26 mouse cellular contexts compared by ENCODE assay signal in genomic region chr13:17701322-17701721, GRCm38 (mm10).
"Had no signal": no experiment of that assay in that cellular context is flagged by ENCODE, and none has a peak within 500 bp of the region (broad histone marks: within the 10 kb centered on the region; RNA-seq: fewer than 3 reads in every experiment).

No protein-coding gene starts in this region.

- H3K36me3 ChIP-seq: hindbrain, embryonic 12.5 days; intestine, embryonic 15.5 days; limb, embryonic 15.5 days had no signal

- ATAC-seq: hindbrain, embryonic 16.5 days; inflammation-experienced regulatory T-cells, adult 6 months; intestine, embryonic 15.5 days; intestine, postnatal 0 days had no signal

- DNase-seq: gastrocnemius, postnatal 25 days; heart, adult 18-20 months; heart, postnatal 10 days; heart, postnatal 4 days; kidney, adult 18-20 months; kidney, adult 8-10 months; kidney, postnatal 10 days; kidney, postnatal 25 days; kidney, postnatal 4 days; layer of hippocampus, postnatal 36 days; left cerebral cortex, postnatal 4 days; liver, embryonic 13.5 days had no signal

- H3K4me2 ChIP-seq: heart, embryonic 12.5 days; hindbrain, embryonic 12.5 days; hindbrain, embryonic 14.5 days; intestine, embryonic 15.5 days; limb, embryonic 13.5 days; limb, embryonic 15.5 days; liver, embryonic 11.5 days; liver, embryonic 13.5 days; liver, embryonic 15.5 days had no signal

- H3K9me3 ChIP-seq: heart, embryonic 10.5 days; heart, embryonic 12.5 days; hindbrain, embryonic 10.5 days; hindbrain, embryonic 12.5 days; intestine, embryonic 15.5 days; limb, embryonic 13.5 days; limb, embryonic 15.5 days; liver, embryonic 13.5 days; liver, embryonic 15.5 days had no signal

- H3K27me3 ChIP-seq: heart, embryonic 12.5 days; hindbrain, embryonic 12.5 days; intestine, embryonic 15.5 days; limb, embryonic 13.5 days; limb, embryonic 15.5 days; liver, embryonic 13.5 days; liver, embryonic 15.5 days had no signal

- H3K9ac ChIP-seq: heart, embryonic 12.5 days; hindbrain, embryonic 12.5 days; hindbrain, embryonic 14.5 days; intestine, embryonic 15.5 days; limb, embryonic 13.5 days; limb, embryonic 15.5 days; liver, embryonic 13.5 days; liver, embryonic 15.5 days had no signal

- H3K27ac ChIP-seq: heart, embryonic 10.5 days; hindbrain, embryonic 10.5 days; hindbrain, embryonic 12.5 days; hindbrain, embryonic 14.5 days; intestine, embryonic 15.5 days; layer of hippocampus, adult 2 months; limb, embryonic 13.5 days; limb, embryonic 15.5 days; liver, embryonic 13.5 days; liver, embryonic 15.5 days had no signal

- H3K4me3 ChIP-seq: heart, embryonic 10.5 days; heart, embryonic 12.5 days; hindbrain, embryonic 10.5 days; hindbrain, embryonic 12.5 days; intestine, embryonic 15.5 days; layer of hippocampus, adult 2 months; limb, embryonic 13.5 days; limb, embryonic 15.5 days; liver, embryonic 13.5 days; liver, embryonic 15.5 days had no signal

- H3K4me1 ChIP-seq: heart, embryonic 10.5 days; intestine, embryonic 15.5 days; limb, embryonic 15.5 days had no signal
